Mouse (Mus musculus): ENCODE measurements around the gene Pip4k2c.

The Pip4k2c gene

GRCm38 (mm10) chr10:127211414-127211854, at the start of gene Pip4k2c:
Pip4k2c (minus strand) TSS chr10:127211585.
- in situ Hi-C loops (cut with MboI, MseI): no loop called here

- in situ Hi-C loops (cut with MboI, MseI): no loop called here
These were observed 47.1 kb upstream of the Pip4k2c start for GRCm38 (mm10) chr10:127258489-127258888.

GRCm38 (mm10) chr10:127257790-127258189, 46.4 kb upstream of the Pip4k2c start:
- in situ Hi-C loops (cut with MboI, MseI): no loop called here

GRCm38 (mm10) chr10:127255625-127256345, 44.4 kb upstream of the Pip4k2c start:
- in situ Hi-C loops (cut with MboI, MseI): no loop called here

GRCm38 (mm10) chr10:127250810-127251209, 39.4 kb upstream of the Pip4k2c start:
- in situ Hi-C loops (cut with MboI, MseI): no loop called here

- in situ Hi-C loops (cut with MboI, MseI): no loop called here
These were observed 26.9 kb upstream of the Pip4k2c start for GRCm38 (mm10) chr10:127238241-127238824.

- in situ Hi-C loops (cut with MboI, MseI): no loop called here
These were observed 25.2 kb upstream of the Pip4k2c start for GRCm38 (mm10) chr10:127236541-127236940.

- in situ Hi-C loops (cut with MboI, MseI): no loop called here
These were observed 21.8 kb upstream of the Pip4k2c start for GRCm38 (mm10) chr10:127233141-127233540.

GRCm38 (mm10) chr10:127231741-127232140, 20.4 kb upstream of the Pip4k2c start:
- in situ Hi-C loops (cut with MboI, MseI): no loop called here

GRCm38 (mm10) chr10:127230693-127231092, 19.3 kb upstream of the Pip4k2c start:
- in situ Hi-C loops (cut with MboI, MseI): no loop called here

GRCm38 (mm10) chr10:127228897-127229296, 17.5 kb upstream of the Pip4k2c start:
- in situ Hi-C loops (cut with MboI, MseI): loop anchor here (5.0 kb wide), 1 partner anchor 107 kb away; the partner anchor contains the start of gene Os9

- in situ Hi-C loops (cut with MboI, MseI): loop anchor here (5.0 kb wide), 1 partner anchor 105 kb away; the partner anchor contains the start of gene Os9
These were observed 15.8 kb upstream of the Pip4k2c start for GRCm38 (mm10) chr10:127227163-127227562.

- in situ Hi-C loops (cut with MboI, MseI): loop anchor here (5.0 kb wide), 1 partner anchor 104 kb away; the partner anchor contains the start of gene Os9
These were observed 15.0 kb upstream of the Pip4k2c start for GRCm38 (mm10) chr10:127226318-127226895.

- in situ Hi-C loops (cut with MboI, MseI): loop anchor here (5.0 kb wide), 1 partner anchor 103 kb away; the partner anchor contains the start of gene Os9
These were observed 14.3 kb upstream of the Pip4k2c start for GRCm38 (mm10) chr10:127225732-127226131.

- in situ Hi-C loops (cut with MboI, MseI): loop anchor here (5.0 kb wide), 1 partner anchor 103 kb away; the partner anchor contains the start of gene Os9
These were observed 13.8 kb upstream of the Pip4k2c start for GRCm38 (mm10) chr10:127225213-127225612.

- in situ Hi-C loops (cut with MboI, MseI): no loop called here
These were observed 7.0 kb upstream of the Pip4k2c start for GRCm38 (mm10) chr10:127218339-127218738.

- in situ Hi-C loops (cut with MboI, MseI): no loop called here
These were observed 5.8 kb upstream of the Pip4k2c start for GRCm38 (mm10) chr10:127217177-127217576.

- in situ Hi-C loops (cut with MboI, MseI): no loop called here
These were observed 5.1 kb upstream of the Pip4k2c start for GRCm38 (mm10) chr10:127216456-127216855.

GRCm38 (mm10) chr10:127214422-127214803, 3.0 kb upstream of the Pip4k2c start:
- in situ Hi-C loops (cut with MboI, MseI): no loop called here

- in situ Hi-C loops (cut with MboI, MseI): no loop called here
These were observed 2.5 kb upstream of the Pip4k2c start for GRCm38 (mm10) chr10:127213704-127214421.

- in situ Hi-C loops (cut with MboI, MseI): no loop called here
These were observed 1.9 kb upstream of the Pip4k2c start for GRCm38 (mm10) chr10:127213272-127213671.

GRCm38 (mm10) chr10:127210961-127211405, 402 bp downstream of the Pip4k2c start:
- in situ Hi-C loops (cut with MboI, MseI): no loop called here
